Mouse (Mus musculus): ENCODE results near the gene Fbxo48.

The Fbxo48 gene

DNA sequence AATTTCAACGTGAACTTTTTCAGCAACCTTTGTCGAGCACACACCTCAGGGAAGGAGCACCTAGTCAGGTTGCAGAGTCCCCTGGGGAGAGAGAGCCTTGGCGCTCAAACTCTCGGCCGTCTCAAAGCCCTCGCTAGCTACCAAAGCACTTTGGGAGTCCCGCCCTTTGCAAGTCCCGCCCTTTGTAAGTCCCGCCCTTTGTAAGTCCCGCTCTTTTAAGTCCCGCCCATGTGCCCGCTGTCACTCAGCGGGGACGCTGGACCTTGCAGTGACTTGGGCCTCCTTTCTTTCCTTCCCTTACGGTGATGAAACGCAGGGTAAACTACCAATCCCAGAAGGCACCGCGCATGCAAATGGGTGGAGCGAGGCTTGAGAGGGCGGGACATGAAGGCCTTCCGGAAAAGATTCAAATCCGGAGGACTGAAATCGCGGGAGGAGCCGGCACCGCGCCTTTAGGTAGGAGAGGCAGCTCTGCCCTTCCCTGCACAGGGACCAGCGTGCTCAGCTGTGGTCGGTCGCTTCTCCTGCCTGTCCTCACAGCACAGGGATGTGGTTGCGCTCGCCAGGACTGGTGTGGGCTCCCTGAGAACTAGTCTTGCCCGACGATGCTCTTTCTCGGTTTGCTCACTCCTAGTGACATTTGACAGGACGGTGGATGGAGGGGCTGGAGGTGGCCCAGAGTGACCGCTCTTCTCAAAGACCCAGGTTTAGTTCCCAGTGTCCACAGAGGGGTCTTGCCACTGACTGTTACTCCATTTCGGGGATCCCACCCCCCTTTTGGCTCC is at the start of gene Fbxo48:
Gene Fbxo48 (plus strand): TSS at position 400 of the 785 bp plus-strand sequence.
- peak; percentile 93 to 97 for DNase-seq (ENCODE audit: low spot score in 2 of 2)

DNA sequence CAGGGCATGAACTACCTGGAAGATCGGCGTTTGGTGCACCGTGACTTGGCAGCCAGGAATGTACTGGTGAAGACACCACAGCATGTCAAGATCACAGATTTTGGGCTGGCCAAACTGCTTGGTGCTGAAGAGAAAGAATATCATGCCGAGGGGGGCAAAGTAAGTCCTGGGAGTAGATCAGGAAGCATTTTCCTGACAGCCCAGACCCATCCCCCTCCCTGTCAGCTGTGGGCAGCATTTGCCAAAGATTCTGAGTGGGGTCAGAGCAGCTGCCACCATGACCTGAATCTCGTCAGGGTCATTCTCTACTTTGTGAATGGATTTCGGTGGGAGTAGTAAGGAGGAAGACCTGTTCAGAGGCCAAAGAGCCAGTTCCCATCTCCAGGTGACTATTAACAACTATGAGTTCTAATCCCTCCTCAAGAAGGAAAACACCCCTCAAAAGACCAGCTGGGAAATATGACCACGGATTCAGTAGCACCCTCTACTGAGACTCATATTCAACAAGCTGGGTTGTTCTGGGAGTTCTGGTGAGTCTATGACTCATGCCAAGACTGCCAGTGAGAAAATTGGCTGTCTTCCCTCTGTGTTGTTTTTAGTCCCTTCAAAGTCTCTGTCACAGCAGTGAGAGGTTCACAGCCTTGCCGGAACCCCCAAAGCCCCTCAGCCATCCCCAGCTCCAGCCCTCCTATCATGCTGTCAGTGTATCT is 46.7 kb upstream of the Fbxo48 start:
- peak; percentile 32 to 52 for DNase-seq (ENCODE audit: low spot score in 2 of 2)

DNA sequence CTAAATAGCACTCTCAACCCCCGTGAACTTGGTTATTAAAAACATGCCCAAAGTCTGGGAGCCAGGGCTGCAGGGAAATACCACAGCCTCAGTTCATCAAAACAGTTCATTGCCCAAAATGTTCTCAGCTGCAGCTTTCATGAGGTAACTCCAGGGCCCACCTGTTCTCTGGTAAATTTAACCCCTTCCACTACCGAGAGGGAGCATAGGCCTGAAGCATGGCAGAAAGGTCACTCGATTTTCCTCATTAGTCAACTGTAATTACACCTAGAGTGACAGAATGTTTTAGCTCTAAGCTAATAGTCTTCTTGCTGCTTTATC is 46.2 kb upstream of the Fbxo48 start:
- DNase-seq (ENCODE audit: low spot score in 2 of 2), result no peak

DNA sequence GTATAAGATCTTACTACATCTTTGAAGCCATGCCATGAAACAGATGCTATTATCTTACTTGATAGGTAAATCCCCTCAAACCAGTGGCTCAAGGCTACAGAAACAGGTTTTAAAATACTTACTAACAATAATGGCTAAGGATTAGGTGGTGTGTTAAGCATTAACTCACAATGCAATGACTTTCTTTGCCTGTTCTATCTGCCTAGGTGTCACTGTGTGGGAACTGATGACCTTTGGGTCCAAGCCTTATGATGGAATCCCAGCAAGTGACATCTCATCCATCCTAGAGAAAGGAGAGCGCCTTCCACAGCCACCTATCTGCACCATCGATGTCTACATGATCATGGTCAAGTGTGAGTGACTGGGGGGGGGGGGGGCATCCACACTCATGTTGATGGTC is 44.6 kb upstream of the Fbxo48 start:
- no peak for DNase-seq (ENCODE audit: low spot score in 2 of 2)

DNA sequence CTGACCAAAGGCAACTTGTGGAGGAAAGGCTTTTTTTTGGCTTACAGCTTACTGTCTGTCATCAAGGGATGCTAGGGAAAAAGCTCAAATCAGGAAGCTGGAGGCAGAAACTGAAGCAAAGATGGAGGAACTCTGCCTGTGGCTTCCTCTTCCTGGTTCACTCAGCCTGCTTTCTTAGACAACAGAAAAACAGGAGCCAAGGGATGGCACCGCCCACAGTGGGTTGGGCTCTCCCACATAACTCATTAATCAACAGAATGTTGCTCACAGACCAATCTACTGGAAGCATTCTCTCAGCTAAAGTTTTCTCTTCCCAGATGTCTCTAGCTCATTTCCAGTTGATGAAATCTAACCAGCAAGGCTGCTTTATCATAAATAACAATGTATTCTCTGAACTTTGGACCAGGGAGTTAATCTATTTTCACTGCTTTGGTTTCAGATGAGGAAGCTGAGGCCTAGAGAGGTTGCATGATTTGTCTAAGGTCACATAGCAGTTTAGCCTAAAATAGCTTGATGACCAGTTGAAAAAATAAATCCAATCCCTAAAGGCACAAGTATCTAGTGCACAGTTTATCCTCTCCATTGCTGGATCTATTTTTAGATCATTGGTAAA is 43.6 kb upstream of the Fbxo48 start:
- no peak for DNase-seq (ENCODE audit: low spot score in 2 of 2)

DNA sequence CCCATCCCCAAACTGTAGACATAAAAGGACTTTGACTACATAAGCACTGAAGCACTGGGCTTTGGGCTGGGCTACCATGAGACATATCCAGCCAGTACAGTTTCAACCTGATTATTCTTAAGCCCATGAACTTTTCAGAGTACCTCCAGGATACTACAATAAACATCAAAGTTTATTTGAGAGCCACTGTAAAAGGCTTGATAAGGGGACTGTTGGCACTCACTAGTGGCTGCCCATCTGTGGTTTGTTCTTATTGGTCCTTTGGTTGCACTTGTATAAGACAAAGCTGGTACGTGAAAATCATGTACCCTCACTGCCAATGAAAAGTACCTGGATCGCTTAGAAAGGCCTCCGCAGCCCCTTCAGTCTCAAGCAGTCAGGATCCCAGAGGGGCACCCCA is 36.4 kb upstream of the Fbxo48 start:
- DNase-seq (ENCODE audit: low spot score in 2 of 2), result no peak

DNA sequence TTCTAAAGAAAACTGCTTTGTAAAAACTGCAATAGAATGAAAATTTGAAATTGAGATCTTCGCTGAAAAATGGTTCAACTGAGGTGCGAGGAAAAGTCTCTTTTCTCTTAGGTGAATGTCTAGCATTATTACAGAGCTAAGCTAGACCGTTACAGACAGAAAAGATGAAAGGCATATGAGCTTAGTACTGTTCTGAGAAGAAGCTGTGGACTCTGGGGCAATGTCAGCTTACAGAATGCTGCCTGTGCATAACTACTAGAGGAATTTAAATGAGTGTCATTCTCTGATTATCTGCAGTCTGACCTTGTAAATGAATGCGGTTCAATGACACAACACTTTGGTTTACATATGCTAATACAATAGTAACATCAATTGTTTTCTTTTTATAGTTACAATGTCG is 35.3 kb upstream of the Fbxo48 start:
- DNase-seq (ENCODE audit: low spot score in 2 of 2), result no peak

DNA sequence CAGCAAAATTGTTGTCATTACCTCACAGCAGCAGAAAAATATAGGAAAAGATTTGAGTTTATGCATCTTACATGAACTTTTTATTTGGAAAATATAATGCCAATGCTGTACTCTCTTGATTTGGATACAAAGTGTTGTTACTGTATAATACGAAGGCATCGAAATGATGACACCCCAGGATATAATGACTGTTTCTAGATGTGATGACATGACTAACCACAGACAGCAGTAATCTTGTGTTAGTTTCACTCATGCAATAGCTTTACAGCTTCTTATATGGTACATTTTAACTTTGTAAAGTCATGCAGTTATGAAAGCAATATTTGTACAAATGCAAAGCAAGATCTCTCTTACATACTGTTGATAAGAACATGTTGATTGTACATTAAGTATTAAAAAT is 33.7 kb upstream of the Fbxo48 start:
- DNase-seq (ENCODE audit: low spot score in 2 of 2), result no peak

DNA sequence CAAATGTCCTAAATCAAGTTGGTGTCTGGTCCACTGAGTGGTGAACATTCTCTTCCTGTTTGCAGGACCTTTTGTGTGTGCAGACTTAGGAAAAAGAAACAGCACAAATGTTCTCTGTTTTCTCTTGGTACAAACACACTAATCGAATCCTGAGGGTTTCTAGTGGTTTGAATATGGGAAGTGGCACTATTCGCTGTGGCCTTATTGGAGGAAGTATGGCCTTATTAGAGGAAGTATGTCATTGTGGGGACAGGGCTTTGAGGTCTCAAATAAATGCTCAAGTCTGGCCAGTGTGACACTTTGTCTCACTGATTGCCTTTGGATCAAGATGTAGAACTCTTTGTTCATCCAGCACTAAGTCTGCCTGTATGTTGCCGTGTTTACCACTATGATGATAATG is 19.0 kb upstream of the Fbxo48 start:
- DNase-seq (ENCODE audit: low spot score in 2 of 2), result no peak

DNA sequence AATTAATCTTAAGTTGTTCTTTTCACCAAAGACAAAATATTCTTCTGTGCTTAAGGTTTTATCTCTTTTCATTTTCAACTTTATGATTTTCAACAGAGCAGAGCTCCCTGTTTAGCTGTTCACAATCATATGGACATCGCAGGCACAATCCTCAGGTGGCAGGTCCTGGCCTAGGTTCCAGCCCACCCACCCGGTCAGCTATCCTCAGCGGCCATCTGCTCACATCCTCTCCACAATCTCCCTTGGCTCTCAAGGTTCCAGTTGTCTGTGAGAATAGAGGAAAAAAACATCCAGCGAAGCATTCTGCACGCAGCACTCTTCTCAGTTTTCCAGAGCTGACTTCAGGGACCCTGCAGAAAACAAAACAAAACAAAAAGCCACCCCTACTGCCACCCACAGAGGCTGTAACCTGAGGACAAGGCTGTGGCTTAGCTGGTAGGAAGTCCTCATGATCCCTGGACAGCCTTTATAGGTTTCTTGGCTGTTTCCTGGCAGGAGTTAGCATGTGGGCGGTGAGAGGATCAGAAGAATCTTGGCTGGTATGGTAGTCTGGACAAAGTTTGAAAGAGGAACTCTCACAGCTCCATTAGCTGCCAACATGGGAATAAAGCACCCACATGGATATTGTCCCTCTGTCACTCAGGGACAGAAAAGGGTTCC is 15.5 kb upstream of the Fbxo48 start:
- no peak for DNase-seq (ENCODE audit: low spot score in 2 of 2)

DNA sequence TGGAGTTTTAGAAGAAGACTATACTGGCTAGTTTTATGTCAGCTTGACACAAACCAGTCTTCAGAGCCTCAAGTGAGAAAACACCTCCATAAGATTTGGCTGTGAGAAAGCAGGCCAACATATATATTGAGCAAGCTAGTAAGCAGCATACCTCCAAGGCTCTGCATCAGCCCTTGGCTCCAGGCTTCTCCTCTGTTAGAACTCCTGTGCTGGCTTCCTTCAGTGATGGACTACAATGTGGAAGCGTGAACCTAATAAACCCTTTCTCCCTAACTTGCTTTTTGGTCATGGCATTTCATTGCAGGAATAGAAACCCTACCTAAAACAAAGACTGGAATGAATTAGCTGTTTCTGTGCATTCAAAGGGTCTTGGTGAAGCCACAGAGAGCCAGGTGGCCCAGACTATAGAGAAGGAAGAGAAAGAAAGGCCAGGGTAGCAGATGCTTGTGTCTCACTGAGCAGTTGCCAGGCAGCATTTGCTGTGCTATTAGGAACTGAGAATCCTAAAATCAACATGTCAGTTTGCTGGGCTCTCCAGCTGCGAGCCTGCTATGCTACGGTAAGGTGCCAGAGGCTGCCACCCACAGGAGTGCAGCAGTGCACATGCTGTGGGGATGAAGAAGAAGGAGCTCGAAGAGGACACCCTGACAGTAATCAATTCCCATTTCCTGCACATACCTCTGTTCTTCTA is 9.9 kb upstream of the Fbxo48 start:
- peak in 1 of 2 experiments; percentile 8 for DNase-seq (ENCODE audit: low spot score in 2 of 2)

DNA sequence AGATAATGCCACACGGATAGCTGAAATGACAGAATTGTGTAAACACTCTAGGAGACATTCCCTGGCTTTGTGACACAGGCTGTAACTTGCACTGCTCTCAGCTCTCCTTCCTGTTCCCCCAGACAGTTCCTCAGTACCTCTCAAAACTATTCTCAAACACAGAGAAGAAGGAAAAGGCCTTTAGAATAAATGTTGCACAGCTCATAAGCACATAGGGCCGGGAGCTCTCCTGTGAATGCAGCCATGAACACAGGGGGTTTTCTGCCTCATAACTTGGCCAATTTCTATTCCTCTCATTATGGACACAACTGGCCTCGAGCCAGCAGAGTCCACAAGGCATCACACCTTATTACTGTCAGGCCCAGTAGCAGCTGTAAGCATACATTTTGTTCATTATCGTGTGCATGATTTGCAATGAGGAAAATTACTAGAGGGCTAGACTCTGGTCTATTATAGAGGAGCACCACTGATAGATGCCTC is 9.2 kb upstream of the Fbxo48 start:
- DNase-seq (ENCODE audit: low spot score in 2 of 2), result no peak

DNA sequence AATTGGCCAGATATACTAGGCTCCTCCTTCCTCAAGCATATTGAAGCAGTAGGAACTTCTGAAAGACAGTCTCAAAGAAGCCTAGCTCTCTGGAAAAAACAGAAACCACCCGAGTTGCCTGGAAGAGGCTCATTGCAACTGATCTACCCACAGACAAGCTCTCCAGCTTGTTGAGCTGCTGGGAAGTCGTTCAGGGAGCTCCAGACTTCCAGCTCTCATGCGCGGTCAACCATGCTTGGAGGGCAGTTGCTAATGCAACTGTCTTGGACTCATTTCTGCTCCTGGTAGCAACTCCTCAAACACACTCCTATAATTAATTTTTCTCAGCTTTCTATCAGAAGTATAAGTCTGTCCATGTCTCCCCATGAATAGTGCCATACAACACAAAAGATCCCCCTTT is 8.2 kb upstream of the Fbxo48 start:
- DNase-seq (ENCODE audit: low spot score in 2 of 2), result no peak

DNA sequence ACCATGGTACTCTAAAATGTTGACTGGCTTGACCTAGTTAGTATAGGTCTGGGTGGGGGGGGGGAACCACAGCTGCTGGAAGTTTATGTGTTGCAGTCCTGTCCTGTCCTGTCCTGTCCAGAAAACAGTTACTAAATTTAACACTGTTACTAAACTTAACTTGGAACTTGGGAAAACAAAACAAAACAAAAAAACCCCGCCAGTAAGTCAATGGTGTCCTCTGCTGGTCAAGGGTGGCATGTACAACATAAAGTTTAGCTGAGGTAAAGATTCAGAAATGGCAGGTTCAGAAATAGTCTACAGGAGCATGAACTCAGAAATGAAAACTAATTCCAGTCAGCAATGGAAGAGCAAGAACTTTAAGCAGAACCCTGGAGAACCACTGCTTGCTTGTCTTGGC is 2.4 kb upstream of the Fbxo48 start:
- DNase-seq (ENCODE audit: low spot score in 2 of 2), result peak in 1 of 2 experiments; percentile 33

DNA sequence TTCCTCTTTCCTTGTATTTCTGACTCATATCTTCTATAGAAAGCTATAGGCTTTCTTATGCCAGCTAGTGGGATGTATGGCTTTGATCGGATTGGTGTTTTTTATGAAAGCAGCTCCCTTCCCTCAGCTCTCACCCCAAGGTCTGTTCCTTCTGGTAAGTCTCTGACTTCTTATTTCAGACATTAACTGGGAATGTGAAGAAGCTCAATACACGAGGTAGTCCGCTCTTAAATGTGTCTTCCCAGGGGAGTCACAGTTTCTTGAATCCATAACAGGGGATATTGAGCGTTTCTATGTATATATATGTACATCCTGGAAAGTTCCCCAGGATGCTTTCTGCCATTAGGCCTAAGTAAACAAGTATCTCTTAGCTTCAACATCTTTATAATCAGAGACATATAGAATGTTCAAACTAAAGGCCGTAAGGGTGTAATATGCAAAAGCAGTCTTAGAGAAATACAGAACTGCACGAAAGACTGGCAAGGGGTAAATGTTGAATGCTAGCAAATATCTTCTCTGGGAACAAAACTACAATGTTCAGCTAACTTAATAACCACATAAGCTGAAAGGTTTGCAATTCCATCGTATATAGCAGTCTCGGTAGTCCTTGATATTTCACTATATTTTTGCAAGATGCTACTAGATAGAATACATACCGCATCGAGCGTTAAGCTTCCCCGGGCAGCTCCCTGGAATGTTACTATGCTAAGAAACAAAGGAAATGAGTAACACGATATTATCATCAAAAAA is 774 bp upstream of the Fbxo48 start:
- no peak for DNase-seq (ENCODE audit: low spot score in 2 of 2)

DNA sequence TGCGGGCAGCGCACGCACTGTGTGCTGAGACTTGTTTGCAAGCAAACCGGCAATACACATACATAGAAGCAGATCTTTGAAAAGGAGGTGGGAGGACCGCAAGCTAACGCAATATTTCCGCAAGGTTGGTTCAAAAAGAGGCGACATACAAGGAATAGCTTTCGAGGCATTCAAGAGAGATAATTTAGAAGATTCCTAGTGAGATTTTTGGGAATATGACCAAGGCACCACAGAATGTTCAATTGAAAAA is 511 bp downstream of the Fbxo48 start:
- DNase-seq (ENCODE audit: low spot score in 2 of 2), result no peak

DNA sequence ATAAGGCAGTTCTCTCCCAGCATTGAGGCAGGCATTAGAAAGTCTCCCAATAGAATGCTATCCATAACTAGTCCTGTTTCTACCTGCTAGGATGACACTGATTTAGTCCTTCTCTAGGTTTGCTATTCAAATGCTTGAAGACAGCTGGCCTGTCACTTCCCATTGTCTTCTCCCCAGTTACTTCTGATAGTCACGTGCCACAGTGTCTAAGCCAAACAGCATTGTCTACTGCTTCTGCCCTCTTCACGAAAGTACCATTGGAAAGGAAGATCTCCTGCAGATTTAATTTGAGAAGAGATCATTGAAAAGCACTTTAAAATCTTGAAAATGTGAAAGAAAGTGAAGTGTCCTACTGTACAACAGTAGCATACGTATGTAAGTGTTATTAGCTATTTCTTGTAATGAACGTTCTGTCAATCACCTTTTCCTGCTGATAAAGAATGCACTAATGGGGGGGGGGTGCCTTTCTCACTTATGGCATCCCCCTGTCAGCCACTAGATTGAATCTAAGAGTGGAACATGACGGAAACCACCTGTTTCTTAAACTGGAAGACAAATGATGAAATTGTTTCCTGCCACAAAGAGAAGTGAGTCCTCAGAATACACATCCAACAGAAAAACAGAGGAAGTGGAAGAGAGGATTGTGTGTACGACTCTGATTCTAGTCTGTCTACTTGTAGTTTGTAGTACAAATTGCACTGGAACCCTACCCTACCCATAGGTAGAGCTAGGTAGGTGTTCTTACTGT is 5.1 kb downstream of the Fbxo48 start:
- no peak for DNase-seq (ENCODE audit: low spot score in 2 of 2)

DNA sequence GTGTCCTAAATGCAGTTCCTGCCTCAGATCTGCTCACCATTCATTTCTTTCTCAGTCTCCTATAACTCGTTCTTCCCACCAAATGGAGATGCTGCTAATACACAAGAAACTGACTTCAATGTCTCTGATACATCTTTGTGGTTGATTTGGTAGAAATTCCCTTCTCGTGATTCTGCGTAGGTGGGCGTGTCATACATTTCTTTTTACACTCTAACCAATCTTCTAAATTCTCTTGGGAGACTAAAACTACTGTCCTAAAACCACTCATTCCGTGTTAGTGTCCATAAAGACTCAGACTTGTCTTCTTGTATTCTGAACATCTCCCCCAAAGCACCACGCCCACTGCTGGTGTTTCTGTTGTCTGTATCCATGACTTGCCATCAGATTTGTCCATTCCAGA is 5.9 kb downstream of the Fbxo48 start:
- no peak for DNase-seq (ENCODE audit: low spot score in 2 of 2)

DNA sequence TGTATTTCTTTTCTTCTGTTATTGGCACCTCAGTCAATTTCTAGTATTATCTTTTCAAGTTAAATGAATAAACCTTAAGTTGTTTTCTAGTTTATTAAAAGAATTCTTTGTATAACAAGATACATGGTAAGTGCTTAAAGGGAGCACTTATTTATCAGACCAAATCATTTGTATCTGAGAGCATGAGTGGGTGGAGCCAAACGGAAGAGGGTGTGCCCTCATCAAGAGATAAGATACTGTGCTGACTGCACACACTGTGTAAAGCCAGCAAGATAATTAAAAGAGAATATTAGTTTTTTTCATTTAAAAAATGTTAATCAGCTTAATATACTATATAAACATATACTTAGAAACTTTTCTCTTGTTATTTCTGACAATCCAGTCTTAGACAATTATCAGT is 7.3 kb downstream of the Fbxo48 start:
- no peak for DNase-seq (ENCODE audit: low spot score in 2 of 2)

DNA sequence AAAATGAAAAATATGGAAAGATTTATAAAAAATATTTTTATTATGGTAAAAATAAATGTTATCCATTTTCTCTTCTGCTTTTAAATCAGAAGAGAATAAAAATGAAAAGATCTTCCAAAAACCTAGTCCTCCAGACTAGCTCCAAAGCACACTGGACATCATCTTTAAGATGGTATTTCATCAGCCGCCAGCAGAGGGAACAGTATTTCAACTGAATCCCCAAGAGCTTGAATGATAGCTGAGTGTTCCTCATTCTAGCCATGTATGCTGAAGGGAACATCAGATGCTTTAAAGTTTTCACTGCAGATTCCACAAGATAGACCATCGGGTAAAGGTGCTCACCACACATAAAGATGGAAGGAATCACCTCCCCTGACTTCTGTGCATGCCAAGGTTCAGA is 16.6 kb downstream of the Fbxo48 start:
- DNase-seq (ENCODE audit: low spot score in 2 of 2), result peak in 1 of 2 experiments; percentile 66

DNA sequence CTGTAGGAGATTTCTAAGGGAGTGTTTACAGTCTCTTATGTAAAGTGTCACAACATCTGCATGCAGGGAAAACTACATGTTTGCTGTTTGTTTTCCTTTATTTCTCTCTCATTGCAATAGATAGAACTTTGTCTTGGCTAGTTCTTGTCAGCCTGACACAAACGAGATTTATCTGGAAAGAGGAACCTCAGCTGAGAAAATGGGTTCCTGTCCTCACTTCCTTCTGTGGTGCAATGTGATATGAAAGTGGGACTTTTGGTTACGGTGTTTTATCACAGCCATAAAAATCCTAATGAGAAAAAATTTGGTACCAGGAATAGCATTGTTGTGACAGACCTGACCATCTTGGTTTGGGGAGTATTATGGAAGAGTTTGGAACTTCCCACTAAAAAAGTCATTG is 18.5 kb downstream of the Fbxo48 start:
- no peak for DNase-seq (ENCODE audit: low spot score in 2 of 2)

Measured in left cerebral cortex, adult 9 months (tissue).